Mouse (Mus musculus) cerebellum, adult 2 months (tissue): ENCODE data around the gene Gimap7. TPM values are rescaled to one million over a fixed set of nuclear protein-coding genes. Genes with fewer than 3 reads are reported as not detected.

Experiments used
- DNase-seq, 2 experiments: peaks; one replicate each; pipeline ENCODE4 v3.0.0; 2021
- H3K27ac ChIP-seq: fragments of 200-500 bp; 2 replicates; pipeline ENCODE4 v1.5.1; 2012; ENCODE audit warnings: low read length, control low read depth, inconsistent platforms; ENCODE audit not compliant: insufficient read depth
- H3K27me3 ChIP-seq: fragments of 200-500 bp; 2 replicates; pipeline ENCODE4 v1.6.1; 2012; ENCODE audit warnings: inconsistent platforms, mild to moderate bottlenecking, low read length, moderate library complexity; ENCODE audit not compliant: control insufficient read depth, insufficient read depth
- H3K4me1 ChIP-seq: fragments of 200-500 bp; 2 replicates; pipeline ENCODE4 v1.6.1; 2011; ENCODE audit warnings: low read length; ENCODE audit not compliant: control insufficient read depth, insufficient read depth
- H3K4me3 ChIP-seq: fragments of 200-500 bp; replicated peaks from 2 replicates; pipeline ENCODE3; 2011; ENCODE audit warnings: mild to moderate bottlenecking, low read depth, low read length, control low read depth; ENCODE audit not compliant: insufficient read depth
- CTCF ChIP-seq: fragments of 200-500 bp; IDR thresholded peaks from 2 replicates; pipeline ENCODE4 v1.5.1; 2011; ENCODE audit warnings: low read depth, mild to moderate bottlenecking, control low read depth, low read length, moderate library complexity, borderline replicate concordance; ENCODE audit not compliant: insufficient read depth
- POLR2A ChIP-seq: fragments of 200-500 bp; IDR thresholded peaks from 2 replicates; pipeline ENCODE4 v1.6.1; 2011; ENCODE audit warnings: low read length, control low read depth, borderline replicate concordance; ENCODE audit not compliant: insufficient read depth
- whole genome bisulfite sequencing: fragments of 180-500 bp; shearing (Covaris S2); methylation state at CpG from one replicate; pipeline ENCODE4 v1.1.7; 2018; 5-methylcytosine and 5-hydroxymethylcytosine counted together
- polyA plus RNA-seq: library from polyadenylated mRNA; depleted of rRNA; stranded (reverse); fragments of >200 nt; gene quantifications from 2 replicates; pipeline ENCODE4 v1.2.3, GENCODE M21; 2012

The Gimap7 gene
- polyA plus RNA-seq, 1 experiment: not detected

DNA sequence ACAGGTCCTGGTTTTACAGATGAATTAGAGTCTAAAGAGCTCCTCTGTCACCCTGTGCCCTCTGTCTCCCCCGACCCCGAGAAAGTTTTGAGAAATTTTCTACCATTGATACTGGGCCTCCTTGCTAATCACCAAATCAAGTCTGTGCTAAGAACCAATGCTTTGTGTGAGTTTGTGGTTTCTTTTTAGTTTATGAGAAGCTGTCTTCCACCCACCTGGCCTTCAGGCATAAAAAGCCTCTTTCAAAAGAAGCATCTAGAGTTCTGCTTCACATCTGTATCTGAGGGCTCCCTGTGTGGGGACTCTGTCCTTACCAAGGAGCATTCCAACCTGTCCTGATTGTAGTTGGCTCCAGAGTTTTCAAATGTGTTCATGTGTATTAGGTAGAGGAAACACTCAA is 33.2 kb upstream of the Gimap7 start:
- Histone ChIP-seq H3K4me1 (no peaks in the 10 kb centered on the region; the same call in 1 of the 2 replicates), H3K4me3 (no peak overlapping the region), H3K27me3 (no peaks in the 10 kb centered on the region), H3K27ac (no peak overlapping the region)
- 77% methylated on average over 2 of the region's 2 CpGs for WGBS
- TF ChIP-seq CTCF: no peak
- no peak for TF ChIP-seq POLR2A
- DNase-seq: no peak

DNA sequence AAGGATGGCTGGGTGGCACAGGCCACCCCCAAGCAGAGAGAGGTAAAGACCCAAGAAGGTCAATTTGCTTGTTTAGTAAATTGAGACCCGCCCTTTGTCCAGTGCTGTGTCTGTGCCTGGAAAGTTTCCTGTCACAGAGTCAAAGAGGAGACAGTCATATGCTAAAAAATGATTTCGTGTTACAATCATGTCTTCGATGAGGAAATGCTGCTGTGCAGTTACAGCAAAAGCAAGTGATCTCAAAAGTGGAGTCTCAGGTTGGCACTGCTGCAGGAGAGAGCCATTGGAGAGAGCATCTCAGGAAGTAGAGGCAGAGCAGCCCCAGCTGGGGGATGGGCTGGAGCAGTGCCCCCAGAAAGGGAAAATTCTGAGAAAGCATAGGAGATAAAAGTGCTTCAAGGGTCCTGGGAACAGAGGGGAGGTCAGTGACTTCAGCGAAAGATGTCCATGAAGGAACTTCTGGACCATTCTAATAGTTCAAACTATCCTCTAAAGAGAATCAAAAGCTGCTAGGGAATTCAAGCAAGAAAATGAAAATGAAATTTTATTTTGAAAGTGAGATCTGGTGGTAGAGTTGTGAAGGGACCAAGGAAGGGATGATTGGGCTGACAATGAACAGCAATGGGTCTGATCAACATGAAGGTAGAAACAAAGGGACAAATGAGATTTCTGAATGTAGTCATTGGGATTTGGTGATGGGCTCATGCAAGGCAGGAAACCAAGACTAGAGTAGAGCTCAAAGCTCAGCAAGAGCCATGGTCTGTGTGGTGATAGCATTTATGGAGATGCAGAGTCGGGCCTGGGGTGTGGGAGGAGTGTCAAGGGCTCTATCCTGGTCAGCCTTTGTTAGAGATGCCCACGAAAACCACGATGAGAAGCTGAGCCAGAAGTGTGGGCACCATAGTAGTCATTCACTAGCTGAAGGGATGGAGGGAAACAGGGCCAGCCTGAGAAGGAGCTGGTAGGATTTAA is 32.4 kb upstream of the Gimap7 start:
- 87% methylated on average over 7 of the region's 7 CpGs for WGBS

GRCm38 (mm10) chr6:48687077-48687476 is 31.3 kb upstream of the Gimap7 start:
- H3K4me1 ChIP-seq: no peaks in the 10 kb centered on the region; the same call in 1 of the 2 replicates
- no peak for TF ChIP-seq CTCF
- TF ChIP-seq POLR2A: no peak
- H3K27me3 ChIP-seq: no peaks in the 10 kb centered on the region
- H3K27ac ChIP-seq: no peak overlapping the region
- no peak for DNase-seq
- WGBS: 72% methylated on average over 2 of the region's 2 CpGs
- H3K4me3 ChIP-seq: no peak overlapping the region

More for the DNA sequence above, 32.4 kb upstream of the Gimap7 start:
- no peak for DNase-seq
- Histone ChIP-seq H3K4me3 (no peak overlapping the region), H3K27me3 (no peaks in the 10 kb centered on the region), H3K4me1 (no peaks in the 10 kb centered on the region; the same call in 1 of the 2 replicates), H3K27ac (no peak overlapping the region)
- TF ChIP-seq POLR2A: no peak
- no peak for TF ChIP-seq CTCF

DNA sequence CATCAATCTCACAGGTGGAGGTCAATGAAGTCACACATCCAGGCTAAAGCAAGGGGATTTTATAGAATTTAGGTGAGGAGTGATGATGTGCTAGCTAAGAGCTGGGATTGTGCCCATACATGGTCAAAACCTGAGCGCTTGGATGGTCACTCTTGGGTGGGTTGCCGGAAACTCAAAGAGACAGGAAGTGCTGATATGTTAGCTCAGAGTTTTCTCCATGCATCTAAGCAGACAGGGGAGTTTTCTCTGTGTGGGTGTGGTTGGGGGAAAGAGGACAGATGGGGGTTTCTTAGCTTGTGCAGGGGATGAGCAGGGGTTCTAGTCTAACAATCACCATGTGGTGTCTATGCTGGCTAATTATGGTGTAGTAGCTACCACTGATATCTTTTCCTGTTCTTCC is 29.1 kb upstream of the Gimap7 start:
- Histone ChIP-seq H3K4me3 (no peak overlapping the region), H3K27me3 (no peaks in the 10 kb centered on the region), H3K27ac (no peak overlapping the region), H3K4me1 (no peaks in the 10 kb centered on the region)
- DNase-seq: no peak
- TF ChIP-seq CTCF: no peak
- 94% methylated on average over 2 of the region's 2 CpGs for WGBS

DNA sequence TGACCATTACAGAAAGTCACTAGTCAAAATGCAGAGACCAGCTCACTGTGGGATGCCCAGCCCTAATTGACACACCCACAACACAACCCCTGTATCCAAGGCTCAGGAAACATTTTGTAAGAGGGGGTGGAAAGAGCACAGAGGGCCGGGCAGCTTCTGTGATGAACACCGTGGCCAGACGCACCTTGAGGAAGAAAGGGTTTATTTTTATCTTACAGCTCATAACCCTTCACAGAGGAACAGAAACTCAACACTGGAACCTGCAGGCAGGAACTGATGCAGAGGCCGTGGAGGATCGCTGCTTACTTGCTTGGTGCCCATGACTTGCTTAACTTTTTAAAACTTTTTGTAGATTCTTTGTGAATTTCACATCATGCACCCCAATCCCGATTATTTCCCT is 25.5 kb upstream of the Gimap7 start:
- TF ChIP-seq POLR2A (no peak), CTCF (no peak)
- no peak overlapping the region for H3K4me3 ChIP-seq
- WGBS: 91% methylated on average over 6 of the region's 6 CpGs
- H3K27me3 ChIP-seq: no peaks in the 10 kb centered on the region; the same call in 1 of the 2 replicates
- H3K27ac ChIP-seq: no peak overlapping the region
- H3K4me1 ChIP-seq: no peaks in the 10 kb centered on the region
- no peak for DNase-seq

DNA sequence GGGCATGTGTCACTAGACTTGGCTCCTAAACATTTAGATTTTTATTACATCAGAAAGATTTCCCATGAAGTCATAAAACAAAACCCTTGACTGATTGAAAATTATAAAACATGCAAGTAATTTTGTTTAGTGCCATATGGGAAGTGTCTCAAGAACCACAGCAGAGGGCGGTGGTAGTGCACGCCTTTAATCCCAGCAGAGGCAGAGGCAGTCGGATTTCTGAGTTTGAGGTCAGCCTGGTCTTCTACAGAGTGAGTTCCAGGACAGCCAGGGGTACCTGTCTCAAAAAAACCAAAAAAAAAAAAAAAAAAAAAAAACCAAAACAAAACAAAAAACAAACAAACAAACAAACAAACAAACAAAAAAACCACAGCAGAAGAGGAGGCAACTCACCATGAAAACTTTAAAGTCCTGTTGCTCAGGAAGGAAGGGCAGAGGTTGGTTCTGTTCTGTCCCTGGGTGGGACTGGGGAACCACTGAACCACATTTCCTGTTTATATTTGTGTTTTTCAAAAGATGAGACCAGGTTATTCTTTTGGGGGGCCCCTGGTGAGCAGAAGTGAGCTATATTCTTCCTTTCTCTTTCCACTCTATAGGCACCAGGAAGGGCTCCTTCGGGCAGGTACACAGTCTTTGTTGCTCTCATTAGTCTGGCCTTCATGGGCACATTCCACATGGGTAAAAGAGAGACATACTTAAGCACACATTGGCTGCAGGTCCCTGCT is 21.4 kb upstream of the Gimap7 start:
- 85% methylated on average over 4 of the region's 4 CpGs for WGBS

GRCm38 (mm10) chr6:48697555-48697930 is 20.9 kb upstream of the Gimap7 start:
- no peak for DNase-seq
- TF ChIP-seq POLR2A (no peak), CTCF (no peak)
- no peaks in the 10 kb centered on the region; the same call in 1 of the 2 replicates for H3K27me3 ChIP-seq
- H3K4me1 ChIP-seq: no peaks in the 10 kb centered on the region
- H3K4me3 ChIP-seq: no peak overlapping the region
- no peak overlapping the region for H3K27ac ChIP-seq
- 58% methylated on average over 1 of the region's 1 CpGs for WGBS

More for the DNA sequence above, 21.4 kb upstream of the Gimap7 start:
- Histone ChIP-seq H3K4me3 (no peak overlapping the region), H3K27ac (no peak overlapping the region), H3K27me3 (no peaks in the 10 kb centered on the region; the same call in 1 of the 2 replicates), H3K4me1 (no peaks in the 10 kb centered on the region)
- DNase-seq: no peak
- TF ChIP-seq POLR2A: no peak
- no peak for TF ChIP-seq CTCF
